In the genomic region with DNA sequence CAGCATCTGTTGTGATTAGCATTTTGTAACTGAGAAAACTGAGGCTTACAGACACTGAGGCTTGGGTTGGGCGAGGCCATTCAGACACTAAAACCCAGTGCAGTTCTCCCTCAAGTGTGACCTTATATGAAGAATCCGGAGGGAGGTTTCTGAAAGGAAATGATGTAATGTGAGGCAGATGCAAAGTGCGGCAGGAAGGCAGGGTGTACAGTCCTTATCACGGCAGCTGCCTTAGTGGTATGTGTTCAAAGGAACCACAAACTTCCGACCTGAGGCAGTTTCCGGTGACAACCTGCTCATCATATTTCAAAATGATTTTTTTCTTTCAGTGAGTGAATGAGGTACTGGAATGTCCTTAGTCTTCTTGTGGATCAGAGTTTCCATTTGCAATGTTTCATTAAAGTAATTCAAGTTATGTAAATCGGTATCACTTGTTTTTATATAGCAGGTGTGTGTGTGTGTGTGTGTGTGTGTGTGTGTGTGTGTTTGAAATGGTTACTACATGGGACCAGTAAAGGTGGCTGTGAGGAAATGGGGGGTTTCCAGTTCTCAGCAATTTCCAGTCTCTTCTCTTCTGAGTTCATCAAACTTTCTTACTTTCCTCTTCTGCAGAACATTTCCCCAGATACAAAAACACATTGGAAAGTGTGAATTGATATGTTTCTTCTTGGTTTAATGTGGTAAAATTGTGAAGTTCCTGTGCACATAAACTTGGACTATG, we compare ENCODE assay signal across 14 mouse cellular contexts. TPM values are rescaled to one million over a fixed set of nuclear protein-coding genes. Genes with fewer than 3 reads are reported as not detected.
DNase-seq lines count a peak whose midpoint lies in the region; ATAC-seq and TF ChIP-seq lines count a peak whose summit lies in the region.
"Had no signal": no experiment of that assay in that cellular context is flagged by ENCODE, and none has a peak within 500 bp of the region (broad histone marks: within the 10 kb centered on the region; RNA-seq: fewer than 3 reads in every experiment).

No protein-coding gene starts in this region.

- ATAC-seq in inflammation-experienced regulatory T-cells, adult 6 months = peak; percentile 95
- ATAC-seq in megakaryocyte progenitor cell, adult 5-6 weeks (replicated peaks; ENCODE audit: poor library complexity) = peak; percentile 100
- no peak for ATAC-seq in forebrain, embryonic 14.5 days

- H3K4me1 ChIP-seq in kidney, adult 2 months (ENCODE audit: control insufficient read depth, insufficient read depth, low read length) = no peaks in the 10 kb centered on the region
- no peaks in the 10 kb centered on the region for H3K4me1 ChIP-seq in forebrain, embryonic 14.5 days (ENCODE audit: control insufficient read depth, insufficient read depth, low read length)
- H3K4me1 ChIP-seq: heart, embryonic 13.5 days; neural tube, embryonic 13.5 days had no signal

- no peak overlapping the region for H3K4me2 ChIP-seq in forebrain, embryonic 14.5 days (ENCODE audit: low read length)
- H3K4me2 ChIP-seq: heart, embryonic 13.5 days; neural tube, embryonic 13.5 days had no signal

- no peak for TF ChIP-seq POLR2A in kidney, adult 2 months (IDR thresholded peaks at IDR 0.05; ENCODE audit: low read depth, low read length)

- peak; percentile 6 for DNase-seq in kidney, adult 2 months
- DNase-seq in kidney, adult 18-20 months = no peak
- DNase-seq in thymus, postnatal 14 days = peak; percentile 83
- no peak for DNase-seq in frontal cortex, postnatal 14 days (ENCODE audit: low spot score in 2 of 2)
- no peak for DNase-seq in ovary, adult 18-20 months (ENCODE audit: low spot score)
- no peak for DNase-seq in forebrain, embryonic 14.5 days (ENCODE audit: low spot score)
- DNase-seq: adrenal gland, postnatal 25 days; kidney, postnatal 10 days had no signal

- no peak overlapping the region for H3K4me3 ChIP-seq in kidney, adult 2 months (ENCODE audit: insufficient read depth, low read depth, low read length)
- H3K4me3 ChIP-seq in forebrain, embryonic 14.5 days (ENCODE audit: low read depth, low read length) = no peak overlapping the region
- H3K4me3 ChIP-seq: heart, embryonic 13.5 days; neural tube, embryonic 13.5 days had no signal

- H3K27me3 ChIP-seq in kidney, adult 2 months (replicated peaks; ENCODE audit: control insufficient read depth, insufficient read depth, low read length) = no peaks in the 10 kb centered on the region
- H3K27me3 ChIP-seq in forebrain, embryonic 14.5 days (replicated peaks; ENCODE audit: control insufficient read depth, insufficient read depth, low read length) = no peaks in the 10 kb centered on the region
- H3K27me3 ChIP-seq: heart, embryonic 13.5 days; neural tube, embryonic 13.5 days had no signal

- TF ChIP-seq CTCF in kidney, adult 2 months (conservative IDR thresholded peaks at IDR 0.05; ENCODE audit: insufficient read depth, insufficient read length, low read depth, low read length) = no peak

- no peaks in the 10 kb centered on the region for H3K36me3 ChIP-seq in kidney, adult 2 months (ENCODE audit: control insufficient read depth, insufficient read depth, low read length)
- H3K36me3 ChIP-seq in forebrain, embryonic 14.5 days (ENCODE audit: control insufficient read depth, insufficient read depth, low read length) = no peaks in the 10 kb centered on the region
- H3K36me3 ChIP-seq: heart, embryonic 13.5 days; neural tube, embryonic 13.5 days had no signal

- H3K9ac ChIP-seq in forebrain, embryonic 14.5 days (ENCODE audit: low read length) = no peak overlapping the region
- H3K9ac ChIP-seq: heart, embryonic 13.5 days; neural tube, embryonic 13.5 days had no signal

- 46% methylated on average over 7 of the region's 7 CpGs for WGBS in kidney, adult 2 months
- 88% methylated on average over 7 of the region's 7 CpGs for WGBS in forebrain, embryonic 14.5 days

- no peak overlapping the region for H3K27ac ChIP-seq in kidney, adult 2 months (ENCODE audit: insufficient read depth, low read depth, low read length)
- H3K27ac ChIP-seq in forebrain, embryonic 14.5 days (ENCODE audit: low read depth, low read length) = no peak overlapping the region
- H3K27ac ChIP-seq: heart, embryonic 13.5 days; neural tube, embryonic 13.5 days had no signal

- H3K9me3 ChIP-seq in forebrain, embryonic 14.5 days (replicated peaks; ENCODE audit: control insufficient read depth, low read length) = no peaks in the 10 kb centered on the region
- H3K9me3 ChIP-seq: heart, embryonic 13.5 days; neural tube, embryonic 13.5 days had no signal

RNA-seq across cellular contexts. Expression of a gene that starts 9.3 kb away (rescaled TPM):
- polyA plus RNA-seq in kidney, adult 2 months (2012; rRNA removed) = 0.11 and 0.78 TPM in 2 replicates
- 100 to 1,000 TPM; 152 to 264 (median 175) TPM for polyA plus RNA-seq in inflammation-experienced regulatory T-cells, adult 6 months (2017; shearing (Covaris generic))
- total RNA-seq in megakaryocyte progenitor cell, adult 5-6 weeks (2015) = 128 and 146 TPM in 2 replicates
- 109 and 150 TPM in 2 replicates for total RNA-seq in megakaryocyte progenitor cell, adult 5-6 weeks (2017)
- not detected in 2 replicates for polyA plus RNA-seq in forebrain, embryonic 14.5 days (2014; fragmentation: Nextera tagmentation; extraction: Ambion mirVana)
- polyA plus RNA-seq: cortical plate, adult 2 months; heart, embryonic 13.5 days; neural tube, embryonic 13.5 days had no signal

RNA-seq across cellular contexts. Expression of a gene that starts 47.1 kb away (rescaled TPM):
- 0.09 and 0.12 TPM in 2 replicates for polyA plus RNA-seq in kidney, adult 2 months (2012; rRNA removed)
- not detected for polyA plus RNA-seq in inflammation-experienced regulatory T-cells, adult 6 months (2017; shearing (Covaris generic))
- total RNA-seq in megakaryocyte progenitor cell, adult 5-6 weeks (2015) = 0.42 TPM in 1 of 2 replicates, not detected in the other
- 0.34 TPM in 1 of 2 replicates, not detected in the other for total RNA-seq in megakaryocyte progenitor cell, adult 5-6 weeks (2017)
- polyA plus RNA-seq in forebrain, embryonic 14.5 days (2014; fragmentation: Nextera tagmentation; extraction: Ambion mirVana) = not detected in 2 replicates
- total RNA-seq: adrenal gland, postnatal 25 days had no signal
- polyA plus RNA-seq: cortical plate, adult 2 months; heart, embryonic 13.5 days; limb, embryonic 14.5 days; neural tube, embryonic 13.5 days had no signal

RNA-seq across cellular contexts. Expression of a gene that starts 57.9 kb away (rescaled TPM):
- 0.34 and 0.63 TPM in 2 replicates for polyA plus RNA-seq in kidney, adult 2 months (2012; rRNA removed)
- polyA plus RNA-seq in inflammation-experienced regulatory T-cells, adult 6 months (2017; shearing (Covaris generic)) = 1 to 10 TPM in 1 of 3 experiments, not detected in 2; 2.0 TPM
- 726 and 820 TPM in 2 replicates for total RNA-seq in megakaryocyte progenitor cell, adult 5-6 weeks (2015)
- total RNA-seq in megakaryocyte progenitor cell, adult 5-6 weeks (2017) = 640 and 745 TPM in 2 replicates
- polyA plus RNA-seq in forebrain, embryonic 14.5 days (2014; fragmentation: Nextera tagmentation; extraction: Ambion mirVana) = 0.18 and 0.27 TPM in 2 replicates

Comparison
In these comparisons a context has a peak if more than half of its experiments do, and no peak if none do; other contexts are left out.
1. DNase-seq: peak in kidney, adult 2 months (single experiment) and thymus, postnatal 14 days (single experiment); none in kidney, adult 18-20 months (single experiment), frontal cortex, postnatal 14 days (0 of 2), ovary, adult 18-20 months (single experiment) and forebrain, embryonic 14.5 days (single experiment).
2. RNA of a gene that starts 9.3 kb away (polyA plus RNA-seq): 152 to 264 TPM in inflammation-experienced regulatory T-cells, adult 6 months; 0.11 to 0.78 TPM in kidney, adult 2 months and not detected in forebrain, embryonic 14.5 days; every median in the first group is over 10 times any median in the second.